Comparison of ENCODE assay signal across 8 mouse cellular contexts in genomic region chr1:62951067-62951809, GRCm38 (mm10).
DNase-seq lines count a peak whose midpoint lies in the region; ATAC-seq and TF ChIP-seq lines count a peak whose summit lies in the region.

No protein-coding gene starts in this region.

- H3K4me2 ChIP-seq in heart, embryonic 11.5 days = no peak overlapping the region
- H3K4me2 ChIP-seq in kidney, embryonic 15.5 days = no peak overlapping the region

- no peak for TF ChIP-seq CTCF in Patski (IDR thresholded peaks at IDR 0.05)
- TF ChIP-seq CTCF in thymus, adult 2 months (IDR thresholded peaks at IDR 0.05; ENCODE audit: borderline replicate concordance, control insufficient read depth, extremely low read depth, insufficient read depth, low read length, poor library complexity) = no peak

- H3K4me3 ChIP-seq in heart, embryonic 11.5 days (ENCODE audit: low read depth, low read length) = no peak overlapping the region
- no peak overlapping the region for H3K4me3 ChIP-seq in kidney, embryonic 15.5 days (replicated peaks)
- H3K4me3 ChIP-seq in thymus, adult 2 months (ENCODE audit: control insufficient read depth, insufficient read depth, low read length) = no peak overlapping the region

- WGBS in heart, embryonic 11.5 days (ENCODE audit: insufficient replicate concordance) = 68% methylated on average over 7 of the region's 7 CpGs
- 46% methylated on average over 7 of the region's 7 CpGs for WGBS in kidney, embryonic 15.5 days
- WGBS in thymus, adult 2 months = 84% methylated on average over 7 of the region's 7 CpGs

- H3K9ac ChIP-seq in heart, embryonic 11.5 days (ENCODE audit: low read depth, low read length) = no peak overlapping the region
- no peak overlapping the region for H3K9ac ChIP-seq in kidney, embryonic 15.5 days

- no peaks in the 10 kb centered on the region for H3K36me3 ChIP-seq in heart, embryonic 11.5 days (ENCODE audit: control insufficient read depth, insufficient read depth, low read length)
- no peaks in the 10 kb centered on the region for H3K36me3 ChIP-seq in kidney, embryonic 15.5 days
- no peaks in the 10 kb centered on the region for H3K36me3 ChIP-seq in thymus, adult 2 months (ENCODE audit: control insufficient read depth, insufficient read depth, low read length)

- in situ Hi-C loops in Patski (cut with MboI; ENCODE audit: low pct_unique_long_range_greater_than_20kb) = loop anchor here (25.0 kb wide), 1 partner anchor 1014 kb away; no protein-coding TSS in a partner anchor

- no peaks in the 10 kb centered on the region for H3K4me1 ChIP-seq in heart, embryonic 11.5 days (ENCODE audit: control insufficient read depth, insufficient read depth, low read length)
- peaks cover 25% of the 10 kb centered on the region for H3K4me1 ChIP-seq in kidney, embryonic 15.5 days
- no peaks in the 10 kb centered on the region for H3K4me1 ChIP-seq in thymus, adult 2 months (replicated peaks; ENCODE audit: control insufficient read depth, insufficient read depth, low read length)

- H3K27me3 ChIP-seq in heart, embryonic 11.5 days (ENCODE audit: control insufficient read depth, insufficient read depth, low read length) = no peaks in the 10 kb centered on the region
- H3K27me3 ChIP-seq in Patski = no peaks in the 10 kb centered on the region
- peaks cover 3% of the 10 kb centered on the region for H3K27me3 ChIP-seq in kidney, embryonic 15.5 days
- H3K27me3 ChIP-seq in thymus, adult 2 months (ENCODE audit: control insufficient read depth, insufficient read depth, low read length) = no peaks in the 10 kb centered on the region

- POLR2A ChIA-PET in Patski (lab: Charles Lee) = interaction anchor here (0.6 kb wide), 1 partner anchor 247 kb away, joined by 5 read pairs; no protein-coding TSS in a partner anchor

- DNase-seq in heart, adult 11 months = peak; percentile 95
- no peak for DNase-seq in Patski (ENCODE audit: low read depth, low spot score)
- DNase-seq in gastrocnemius, adult 18-20 months (ENCODE audit: low spot score) = peak; percentile 48
- DNase-seq in thymus, adult 2 months = no peak

- CTCF ChIA-PET in Patski (lab: Charles Lee) = interaction anchor here (1.3 to 1.6 kb wide), 3 partner anchors 14 to 247 kb away, joined by 4 to 5 read pairs (median 5); no protein-coding TSS in a partner anchor

- no peaks in the 10 kb centered on the region for H3K9me3 ChIP-seq in heart, embryonic 11.5 days (replicated peaks; ENCODE audit: control insufficient read depth, low read length)
- no peaks in the 10 kb centered on the region for H3K9me3 ChIP-seq in kidney, embryonic 15.5 days (replicated peaks)

- H3K27ac ChIP-seq in heart, embryonic 11.5 days (ENCODE audit: low read depth, low read length) = no peak overlapping the region
- H3K27ac ChIP-seq in kidney, embryonic 15.5 days = peak overlapping the region; percentile 19; the same call in 1 of the 2 replicates
- no peak overlapping the region for H3K27ac ChIP-seq in thymus, adult 2 months (ENCODE audit: control insufficient read depth, insufficient read depth, low read length)

- ATAC-seq in heart, embryonic 11.5 days (replicated peaks; ENCODE audit: insufficient number of reproducible peaks, low FRiP score, low TSS enrichment) = no peak
- peak; percentile 65 for ATAC-seq in Patski
- ATAC-seq in kidney, embryonic 15.5 days (replicated peaks; ENCODE audit: low FRiP score) = no peak
- ATAC-seq in megakaryocyte-erythroid progenitor cell, adult 5-6 weeks (replicated peaks; ENCODE audit: low FRiP score, low TSS enrichment, poor library complexity, severe bottlenecking) = no peak
- no peak for ATAC-seq in inflammation-experienced regulatory T-cells, adult 6 months

- TF ChIP-seq POLR2A in thymus, adult 2 months (IDR thresholded peaks at IDR 0.05; ENCODE audit: control insufficient read depth, extremely low read depth, insufficient read depth, low read length, poor library complexity) = no peak

Comparison
In these comparisons a context has a peak if more than half of its experiments do, and no peak if none do; other contexts are left out.
1. DNase-seq: peak in heart, adult 11 months (single experiment) and gastrocnemius, adult 18-20 months (single experiment); none in Patski (single experiment) and thymus, adult 2 months (single experiment).